Mouse (Mus musculus) hindbrain, embryonic 10.5 days (tissue): Measurements from ENCODE around the gene Zfp69. TPM values are rescaled to one million over a fixed set of nuclear protein-coding genes. Genes with fewer than 3 reads are reported as not detected.
A peak's percentile ranks its signal among the peaks of the same experiment; 100 is the strongest.

Experiments used
- DNase-seq: peaks from one replicate; pipeline ENCODE4 v3.0.0-alpha.2; 2017; ENCODE audit warnings: low spot score
- H3K27ac ChIP-seq: fragments of 300-500 bp; sonication (generic); 2 replicates; pipeline ENCODE4 v1.5.1; 2016; ENCODE audit warnings: mild to moderate bottlenecking, moderate library complexity
- H3K27me3 ChIP-seq: fragments of 300-500 bp; sonication (generic); 2 replicates; pipeline ENCODE4 v1.6.1; 2016; ENCODE audit warnings: mild to moderate bottlenecking; ENCODE audit not compliant: poor library complexity, insufficient read depth, severe bottlenecking
- H3K36me3 ChIP-seq: fragments of 300-500 bp; sonication (generic); 2 replicates; pipeline ENCODE4 v1.6.1; 2016; ENCODE audit warnings: mild to moderate bottlenecking, moderate library complexity
- H3K4me1 ChIP-seq: fragments of 300-500 bp; sonication (generic); replicated peaks from 2 replicates; pipeline ENCODE4 v1.6.1; 2016; ENCODE audit warnings: mild to moderate bottlenecking
- H3K4me3 ChIP-seq: fragments of 300-500 bp; sonication (generic); 2 replicates; pipeline ENCODE4 v1.5.1; 2016; ENCODE audit warnings: mild to moderate bottlenecking, moderate library complexity
- H3K9me3 ChIP-seq: fragments of 300-500 bp; sonication (generic); 2 replicates; pipeline ENCODE4 v1.6.1; 2016; ENCODE audit warnings: mild to moderate bottlenecking, moderate library complexity
- WGBS: fragments of 180-500 bp; shearing (Covaris S2); methylation state at CpG from one replicate; pipeline ENCODE4 v1.1.7; 2016; 5-methylcytosine and 5-hydroxymethylcytosine counted together
- polyA plus RNA-seq: library from polyadenylated mRNA; unstranded; fragments of >200 nt; fragmentation: Nextera tagmentation; extraction: Ambion mirVana; gene quantifications from 2 replicates; pipeline ENCODE4 v1.2.1, GENCODE M21; 2016

Gene Zfp69
- polyA plus RNA-seq, 1 experiment from 2014 or later, result 9.2 TPM

- no peak for DNase-seq
- H3K27me3 ChIP-seq, result no peaks in the 10 kb centered on the region
- H3K4me3 ChIP-seq, result no peak overlapping the region
- H3K27ac ChIP-seq, result no peak overlapping the region
- 87% methylated on average over 1 of the region's 1 CpGs for WGBS
- no peaks in the 10 kb centered on the region for H3K9me3 ChIP-seq
- no peaks in the 10 kb centered on the region for H3K36me3 ChIP-seq
- H3K4me1 ChIP-seq, result no peaks in the 10 kb centered on the region
Observed at GRCm38 (mm10) chr4:120913861-120914260, 37.6 kb downstream of the Zfp69 start.

GRCm38 (mm10) chr4:120913443-120913842, 38.1 kb downstream of the Zfp69 start:
- H3K36me3 ChIP-seq, result no peaks in the 10 kb centered on the region
- H3K4me3 ChIP-seq, result no peak overlapping the region
- H3K4me1 ChIP-seq, result no peaks in the 10 kb centered on the region
- H3K9me3 ChIP-seq, result no peaks in the 10 kb centered on the region
- 66% methylated on average over 8 of the region's 8 CpGs for WGBS
- no peak for DNase-seq
- no peaks in the 10 kb centered on the region for H3K27me3 ChIP-seq
- no peak overlapping the region for H3K27ac ChIP-seq

- Histone ChIP-seq H3K36me3 (no peaks in the 10 kb centered on the region), H3K4me3 (no peak overlapping the region), H3K4me1 (no peaks in the 10 kb centered on the region), H3K9me3 (no peaks in the 10 kb centered on the region), H3K27ac (no peak overlapping the region), H3K27me3 (no peaks in the 10 kb centered on the region)
- 47% methylated on average over 4 of the region's 4 CpGs for WGBS
- no peak for DNase-seq
Observed at GRCm38 (mm10) chr4:120912866-120913265, 38.6 kb downstream of the Zfp69 start.

GRCm38 (mm10) chr4:120911086-120911485, 40.4 kb downstream of the Zfp69 start:
- H3K4me1 ChIP-seq, result no peaks in the 10 kb centered on the region
- H3K4me3 ChIP-seq, result no peak overlapping the region
- no peaks in the 10 kb centered on the region for H3K36me3 ChIP-seq
- DNase-seq, result no peak
- 88% methylated on average over 6 of the region's 6 CpGs for WGBS
- no peaks in the 10 kb centered on the region for H3K27me3 ChIP-seq
- no peak overlapping the region for H3K27ac ChIP-seq
- H3K9me3 ChIP-seq, result no peaks in the 10 kb centered on the region

- peak; percentile 77 for DNase-seq
- Histone ChIP-seq H3K4me3 (no peak overlapping the region), H3K27me3 (no peaks in the 10 kb centered on the region), H3K36me3 (no peaks in the 10 kb centered on the region), H3K27ac (no peak overlapping the region), H3K4me1 (no peaks in the 10 kb centered on the region), H3K9me3 (no peaks in the 10 kb centered on the region)
- WGBS, result 31% methylated on average over 15 of the region's 15 CpGs
Observed at GRCm38 (mm10) chr4:120909558-120910150, 41.8 kb downstream of the Zfp69 start.

- no peak for DNase-seq
- no peaks in the 10 kb centered on the region for H3K27me3 ChIP-seq
- no peaks in the 10 kb centered on the region for H3K36me3 ChIP-seq
- no peaks in the 10 kb centered on the region for H3K4me1 ChIP-seq
- no peak overlapping the region for H3K27ac ChIP-seq
- H3K9me3 ChIP-seq, result no peaks in the 10 kb centered on the region
- H3K4me3 ChIP-seq, result no peak overlapping the region
- 78% methylated on average over 5 of the region's 5 CpGs for WGBS
Observed at GRCm38 (mm10) chr4:120905644-120906043, 45.9 kb downstream of the Zfp69 start.

GRCm38 (mm10) chr4:120904533-120904932, 47.0 kb downstream of the Zfp69 start:
- Histone ChIP-seq H3K9me3 (no peaks in the 10 kb centered on the region), H3K27me3 (no peaks in the 10 kb centered on the region), H3K4me1 (no peaks in the 10 kb centered on the region), H3K4me3 (no peak overlapping the region), H3K36me3 (no peaks in the 10 kb centered on the region), H3K27ac (no peak overlapping the region)
- 73% methylated on average over 4 of the region's 4 CpGs for WGBS
- no peak for DNase-seq

- no peak overlapping the region for H3K27ac ChIP-seq
Observed at GRCm38 (mm10) chr4:120895810-120896584, 55.5 kb downstream of the Zfp69 start.

GRCm38 (mm10) chr4:120895226-120895625, 56.3 kb downstream of the Zfp69 start:
- no peak overlapping the region for H3K4me3 ChIP-seq
- DNase-seq, result no peak

More at GRCm38 (mm10) chr4:120895810-120896584, 55.5 kb downstream of the Zfp69 start:
- no peak for DNase-seq
- Histone ChIP-seq H3K9me3 (no peaks in the 10 kb centered on the region), H3K27me3 (no peaks in the 10 kb centered on the region), H3K4me3 (no peak overlapping the region), H3K36me3 (no peaks in the 10 kb centered on the region), H3K4me1 (peaks cover 36% of the 10 kb centered on the region)
- 82% methylated on average over 7 of the region's 7 CpGs for WGBS

GRCm38 (mm10) chr4:120894584-120894983, 56.9 kb downstream of the Zfp69 start:
- Histone ChIP-seq H3K36me3 (no peaks in the 10 kb centered on the region), H3K4me3 (no peak overlapping the region), H3K27ac (no peak overlapping the region), H3K4me1 (peaks cover 41% of the 10 kb centered on the region), H3K27me3 (no peaks in the 10 kb centered on the region), H3K9me3 (no peaks in the 10 kb centered on the region)
- 80% methylated on average over 11 of the region's 11 CpGs for WGBS
- no peak for DNase-seq

More at GRCm38 (mm10) chr4:120895226-120895625, 56.3 kb downstream of the Zfp69 start:
- Histone ChIP-seq H3K36me3 (no peaks in the 10 kb centered on the region), H3K27me3 (no peaks in the 10 kb centered on the region), H3K9me3 (no peaks in the 10 kb centered on the region), H3K4me1 (peaks cover 41% of the 10 kb centered on the region), H3K27ac (no peak overlapping the region)
- 71% methylated on average over 7 of the region's 7 CpGs for WGBS

GRCm38 (mm10) chr4:120893656-120894401, 57.7 kb downstream of the Zfp69 start:
- H3K9me3 ChIP-seq, result no peaks in the 10 kb centered on the region
- no peaks in the 10 kb centered on the region for H3K36me3 ChIP-seq
- WGBS, result 78% methylated on average over 11 of the region's 11 CpGs
- no peak for DNase-seq
- no peak overlapping the region for H3K27ac ChIP-seq
- no peaks in the 10 kb centered on the region for H3K27me3 ChIP-seq
- no peak overlapping the region for H3K4me3 ChIP-seq
- peaks cover 49% of the 10 kb centered on the region for H3K4me1 ChIP-seq

- H3K36me3 ChIP-seq, result no peaks in the 10 kb centered on the region
- 68% methylated on average over 1 of the region's 1 CpGs for WGBS
- H3K4me1 ChIP-seq, result peaks cover 49% of the 10 kb centered on the region
- DNase-seq, result no peak
- no peak overlapping the region for H3K4me3 ChIP-seq
- H3K9me3 ChIP-seq, result no peaks in the 10 kb centered on the region
- peak overlapping the region; percentile 41; the same call in 1 of the 2 replicates for H3K27ac ChIP-seq
- no peaks in the 10 kb centered on the region for H3K27me3 ChIP-seq
Observed at GRCm38 (mm10) chr4:120892516-120892915, 59.0 kb downstream of the Zfp69 start.

GRCm38 (mm10) chr4:120891960-120892359, 59.5 kb downstream of the Zfp69 start:
- H3K27me3 ChIP-seq, result no peaks in the 10 kb centered on the region
- no peak overlapping the region for H3K4me3 ChIP-seq
- no peaks in the 10 kb centered on the region for H3K9me3 ChIP-seq
- no peak for DNase-seq
- H3K36me3 ChIP-seq, result no peaks in the 10 kb centered on the region
- H3K27ac ChIP-seq, result peak overlapping the region; percentile 41; the same call in 1 of the 2 replicates
- H3K4me1 ChIP-seq, result peaks cover 49% of the 10 kb centered on the region
